Mouse (Mus musculus) gastrocnemius, postnatal 14 days (tissue): Measurements from ENCODE around the gene Xrn1. TPM values are rescaled to one million over a fixed set of nuclear protein-coding genes. Genes with fewer than 3 reads are reported as not detected.
"Not testable (repeated sequence)": the region's sequence is repeated elsewhere in the genome, so short reads cannot be mapped to it uniquely, and the experiment has no call there.

Experiments used
- DNase-seq: peaks from one replicate; pipeline ENCODE4 v3.0.0; 2021; ENCODE audit warnings: mixed read lengths
- intact Hi-C: fragments of 180-260 bp; cut with DNase I; formaldehyde crosslinking; loops from one replicate; pipeline ENCODE4 v1.15.1; 2025; ENCODE audit warnings: low total_unique reads
- total RNA-seq, 2 experiments: library from RNA; stranded (reverse); gene quantifications; 2 replicates each; pipeline ENCODE4 v1.2.3; 2021

Xrn1 gene
- total RNA-seq, 2 experiments from 2014 or later, result 10.3 to 11.0 TPM

DNA sequence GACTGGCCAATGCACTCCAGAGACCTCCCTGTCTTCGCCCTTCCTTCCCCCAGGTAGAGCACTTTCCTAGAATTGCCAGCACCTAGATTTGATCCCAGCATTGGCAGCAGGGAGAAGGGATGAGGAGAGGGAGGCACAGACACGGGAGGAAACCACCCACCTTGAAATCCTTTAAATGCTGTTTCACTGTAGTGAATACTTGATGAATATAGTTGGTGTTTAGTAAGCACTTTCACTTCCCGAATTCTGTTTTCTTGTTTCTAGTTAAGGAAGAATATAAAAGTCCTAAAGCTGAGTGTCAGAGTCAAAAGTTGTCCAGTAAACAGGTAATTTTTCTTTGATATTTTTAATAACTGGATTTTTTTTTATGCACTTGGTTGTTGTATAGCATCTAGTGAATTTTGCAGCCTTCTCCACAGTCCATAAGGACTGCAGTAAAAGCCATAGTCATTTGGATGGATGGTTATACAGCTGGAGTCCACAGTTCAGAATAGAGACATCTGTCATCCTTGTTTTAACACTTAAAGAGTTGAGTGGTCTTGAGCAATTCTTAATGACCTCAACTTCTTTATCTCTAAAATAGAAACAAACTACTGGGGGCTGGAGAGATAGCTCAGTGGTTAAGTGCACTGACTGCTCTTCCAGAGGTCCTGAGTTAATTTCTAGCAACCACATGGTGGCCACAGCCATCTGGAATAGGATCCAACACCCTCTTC is 81.0 kb downstream of the Xrn1 start:
- no peak for DNase-seq
- intact Hi-C loops, result no loop called here

DNA sequence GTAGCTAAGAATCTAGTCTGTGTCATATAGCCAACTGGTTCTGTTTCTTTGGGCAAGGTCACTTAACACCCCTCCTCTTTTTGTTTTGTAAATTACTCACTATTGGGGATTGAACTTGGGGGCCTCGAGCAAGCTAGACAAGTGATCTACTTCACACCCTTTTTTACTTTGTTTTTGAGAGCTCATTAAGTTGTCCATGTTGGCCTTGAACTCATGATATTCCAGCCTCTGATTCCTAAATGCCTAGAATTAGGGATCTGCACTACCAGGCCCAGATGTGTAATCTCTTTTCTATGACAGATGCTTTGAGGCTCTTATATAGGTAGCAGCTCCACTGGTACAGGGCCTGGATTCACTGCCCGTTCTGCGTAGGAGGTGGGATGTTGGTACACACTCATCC is 89.7 kb downstream of the Xrn1 start:
- intact Hi-C loops, result no loop called here

GRCm38 (mm10) chr9:96051501-96051900 is 96.9 kb downstream of the Xrn1 start:
- intact Hi-C loops, result no loop called here

More for the DNA sequence above, 89.7 kb downstream of the Xrn1 start:
- no peak for DNase-seq

DNA sequence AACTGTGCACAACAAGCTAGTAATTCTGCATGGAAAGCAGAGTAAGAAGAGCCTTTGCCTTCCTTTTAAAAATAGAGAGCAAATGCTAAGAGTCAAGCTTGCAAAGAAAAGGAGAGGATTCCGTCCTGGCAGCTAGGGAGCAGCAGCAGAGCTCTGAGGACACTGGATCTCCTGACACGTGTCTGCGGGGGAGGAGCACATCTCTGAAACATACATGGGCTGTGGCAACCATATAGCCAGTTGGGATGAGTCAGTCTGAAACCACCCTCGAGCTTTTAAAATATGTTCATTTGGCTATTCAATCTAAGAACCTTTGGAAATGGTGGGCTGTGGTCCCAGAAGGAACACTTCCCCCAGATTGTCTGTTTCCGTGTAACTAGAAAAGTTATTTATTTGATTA is 100.3 kb downstream of the Xrn1 start:
- intact Hi-C loops, result no loop called here
- no peak for DNase-seq

More at GRCm38 (mm10) chr9:96051501-96051900, 96.9 kb downstream of the Xrn1 start:
- DNase-seq, result no peak

DNA sequence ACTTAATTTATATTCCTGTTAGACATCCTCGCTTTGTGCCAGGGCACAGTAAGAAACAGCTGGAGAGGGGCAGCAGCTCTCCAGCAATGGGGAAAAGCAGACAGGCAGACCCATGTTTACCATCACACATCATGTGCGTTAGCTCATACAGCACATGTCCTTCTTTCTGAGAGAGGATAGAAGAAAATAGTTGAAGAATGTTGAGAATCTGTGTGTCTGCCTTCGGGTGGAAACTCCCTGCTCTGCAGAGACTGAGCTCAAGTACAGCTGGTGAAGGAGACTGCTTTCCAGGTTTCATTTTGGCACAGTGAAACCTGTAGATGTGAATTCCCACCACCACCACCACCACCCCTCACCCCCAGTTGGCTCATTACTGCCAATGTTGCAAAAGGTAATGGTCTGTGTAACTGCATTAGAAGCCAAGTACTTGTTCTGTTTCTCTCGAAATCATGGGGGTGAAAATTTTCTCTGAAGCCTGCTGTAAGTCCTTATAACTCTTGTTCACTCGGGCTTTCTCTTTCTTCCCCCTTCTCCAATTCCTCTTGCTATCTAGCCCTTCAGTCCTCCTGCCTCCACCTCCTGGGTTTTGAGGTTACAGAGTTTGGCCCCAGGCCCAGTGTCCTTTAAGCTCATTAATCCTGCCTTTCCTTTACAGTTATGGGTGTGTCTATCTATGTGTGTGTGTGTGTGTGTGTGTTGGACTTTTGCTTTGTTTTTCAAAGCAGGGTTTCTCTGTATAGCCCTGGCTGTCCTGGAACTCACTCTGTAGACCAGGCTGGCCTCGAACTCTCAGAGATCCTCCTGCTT is 102.1 kb downstream of the Xrn1 start:
- intact Hi-C loops, result no loop called here
- no peak for DNase-seq

- DNase-seq, result no peak
- intact Hi-C loops, result no loop called here
These were observed 108.7 kb downstream of the Xrn1 start for GRCm38 (mm10) chr9:96063083-96063802.

DNA sequence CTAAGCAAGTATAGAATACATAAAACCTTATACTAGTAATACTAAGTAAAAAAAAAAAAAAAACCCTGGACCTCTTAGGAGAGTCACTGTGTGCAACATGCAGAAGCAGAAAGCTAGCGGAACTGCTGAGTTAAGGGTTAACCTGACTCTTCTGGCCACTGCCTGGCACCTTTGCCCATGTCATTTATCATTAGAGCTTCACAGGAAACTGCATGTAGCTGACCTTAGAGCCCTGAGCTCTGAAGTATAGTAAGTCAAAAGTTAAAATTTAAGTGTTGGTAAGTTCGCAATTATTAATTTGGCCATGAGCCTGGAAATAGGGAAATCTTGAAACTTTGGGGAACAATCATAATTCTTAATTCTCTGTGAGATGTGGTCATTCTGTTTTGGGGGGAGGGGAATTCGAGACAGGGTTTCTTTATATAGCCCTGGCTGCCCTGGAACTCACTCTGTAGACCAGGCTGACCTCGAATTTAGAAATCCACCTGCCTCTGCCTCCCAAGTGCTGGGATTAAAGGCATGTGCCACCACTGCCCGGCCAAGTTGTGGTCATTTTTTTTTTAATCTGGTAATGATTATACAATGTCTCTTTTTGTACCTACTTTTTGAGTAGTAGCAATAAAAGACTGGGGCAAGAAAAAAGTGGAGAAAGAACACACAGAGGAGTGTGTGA is 109.4 kb downstream of the Xrn1 start:
- intact Hi-C loops, result no loop called here
- no peak for DNase-seq

GRCm38 (mm10) chr9:96067507-96067906 is 112.9 kb downstream of the Xrn1 start:
- intact Hi-C loops, result no loop called here
- DNase-seq, result no peak

DNA sequence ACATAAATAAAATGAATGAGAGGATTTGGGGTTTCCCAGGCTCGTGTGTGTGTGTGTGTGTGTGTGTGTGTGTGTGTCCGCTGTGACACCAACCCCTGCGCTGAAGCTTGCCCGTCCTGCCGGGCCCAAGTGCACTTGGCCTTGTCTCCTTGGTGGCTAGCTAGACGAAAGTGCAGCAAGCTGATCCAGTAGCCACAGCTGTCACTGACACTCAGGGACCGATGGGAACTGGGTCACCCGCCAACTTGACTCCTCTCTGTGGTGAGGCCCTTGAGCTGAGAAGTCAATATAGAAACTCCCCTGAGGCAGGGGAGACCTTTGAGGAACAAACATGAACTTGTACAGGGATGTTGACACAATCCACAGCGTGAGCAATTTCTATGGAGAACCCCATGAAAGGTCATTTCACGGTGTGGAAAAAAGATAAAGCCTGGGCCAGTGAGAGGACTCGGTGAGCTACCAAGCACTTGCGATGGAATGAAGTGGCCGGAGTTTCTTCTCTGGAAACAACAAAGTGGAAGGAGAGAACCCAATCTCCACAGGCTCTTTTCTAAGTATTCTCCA is 124.3 kb downstream of the Xrn1 start:
- intact Hi-C loops, result no loop called here
- peak; percentile 54 for DNase-seq

DNA sequence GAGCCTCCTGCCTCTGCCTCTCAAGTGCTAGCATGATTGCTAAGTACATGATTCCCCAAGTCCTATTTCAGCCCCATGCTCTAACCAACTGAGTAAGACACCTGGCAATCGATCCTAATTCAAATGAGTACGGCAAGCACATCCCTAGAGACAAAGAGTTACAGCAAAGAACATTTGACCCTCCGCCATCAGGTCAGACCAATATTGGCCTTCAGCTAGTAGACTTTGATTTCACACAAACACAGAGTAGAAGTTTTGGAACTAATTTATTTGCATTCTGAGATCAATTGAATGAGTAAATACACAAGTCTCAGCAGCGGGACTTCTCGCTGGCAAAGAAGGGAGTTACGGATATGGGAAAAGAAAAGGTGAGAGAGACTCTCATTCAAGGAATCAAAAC is 130.7 kb downstream of the Xrn1 start:
- no peak for DNase-seq
- intact Hi-C loops, result no loop called here

GRCm38 (mm10) chr9:96087671-96088070 is 133.1 kb downstream of the Xrn1 start:
- DNase-seq, result no peak
- intact Hi-C loops, result no loop called here

DNA sequence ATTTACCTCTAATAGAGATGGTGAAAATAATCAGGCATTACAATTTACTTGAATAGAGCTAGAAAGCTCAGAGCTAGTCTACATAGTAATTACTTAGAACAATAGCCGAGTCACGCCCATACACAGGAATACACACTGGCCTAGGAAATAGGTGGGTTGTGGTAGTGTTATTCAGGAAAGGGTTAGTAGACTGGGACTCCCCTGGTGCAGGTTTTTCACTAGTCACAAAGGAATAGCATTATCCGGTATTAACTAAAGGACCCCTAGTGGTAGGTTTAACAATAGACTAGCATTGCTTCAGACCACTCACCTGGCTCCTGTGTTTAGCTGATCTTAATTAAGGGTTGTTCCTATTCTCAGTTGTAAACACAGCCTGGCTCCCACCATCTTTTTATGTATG is 133.9 kb downstream of the Xrn1 start:
- intact Hi-C loops, DNase-seq: not testable (repeated sequence)

GRCm38 (mm10) chr9:96092637-96093036 is 138.1 kb downstream of the Xrn1 start:
- DNase-seq, intact Hi-C loops: not testable (repeated sequence)

GRCm38 (mm10) chr9:96093221-96093620 is 138.7 kb downstream of the Xrn1 start:
- no peak for DNase-seq
- intact Hi-C loops, result no loop called here

DNA sequence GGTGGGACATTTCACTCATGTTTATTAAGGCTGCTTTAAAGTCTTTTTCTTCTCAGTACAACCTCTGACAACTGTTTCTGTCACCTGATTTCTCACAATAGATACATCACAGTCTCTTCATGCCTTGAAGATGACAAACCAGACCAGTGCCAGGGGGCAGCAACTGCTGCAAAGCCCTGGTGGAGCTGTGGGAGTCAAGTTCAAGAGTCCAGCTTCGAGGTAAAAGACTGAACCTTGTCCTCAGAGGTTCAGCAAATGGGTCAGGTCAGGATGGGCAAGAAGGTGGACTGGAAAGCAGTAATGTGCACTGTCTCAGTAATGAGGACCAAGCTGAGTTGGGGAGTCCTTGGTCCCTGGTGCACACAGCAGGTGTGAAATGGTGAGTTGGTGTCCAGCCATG is 139.8 kb downstream of the Xrn1 start:
- intact Hi-C loops, result no loop called here
- no peak for DNase-seq

DNA sequence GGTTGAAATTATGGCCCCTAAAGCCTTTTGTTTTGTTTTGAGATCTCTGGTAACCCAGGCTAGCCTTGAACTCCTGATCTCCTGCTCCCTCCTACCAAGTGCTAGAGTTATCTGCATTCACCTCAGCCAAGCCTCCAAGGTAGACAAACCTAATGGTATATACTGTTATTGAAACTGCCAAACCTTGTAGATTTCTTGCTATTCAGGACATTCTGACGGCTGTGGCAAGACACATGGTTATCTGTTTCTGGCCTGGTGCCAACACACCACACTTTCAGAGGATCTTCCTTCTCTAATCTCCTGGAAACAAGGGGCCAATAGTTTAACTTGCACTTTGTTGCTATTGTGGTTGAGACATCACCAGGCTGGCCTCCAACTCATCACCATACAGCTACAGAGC is 140.6 kb downstream of the Xrn1 start:
- intact Hi-C loops, result no loop called here
- no peak for DNase-seq

DNA sequence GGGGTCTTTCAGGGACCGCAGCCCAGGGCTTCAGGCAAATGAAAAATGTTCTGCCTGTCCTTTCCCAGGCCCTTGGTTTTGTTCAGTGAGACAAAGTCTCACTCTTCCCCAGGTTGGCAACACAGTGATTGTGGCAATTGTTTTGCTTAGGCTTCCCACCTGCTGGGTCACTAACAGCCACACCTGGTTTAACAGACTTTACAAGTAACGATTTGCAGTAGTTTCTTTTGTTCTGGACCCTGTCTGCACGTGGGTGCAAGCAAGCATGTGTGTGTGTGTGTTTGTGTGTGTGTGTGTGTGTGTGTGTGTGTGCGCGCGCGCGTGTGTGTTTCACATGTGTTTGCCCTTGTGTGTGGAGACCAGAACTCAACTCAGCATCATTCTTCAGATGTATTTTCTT is 148.3 kb downstream of the Xrn1 start:
- DNase-seq, result no peak
- intact Hi-C loops, result no loop called here
